Mouse (Mus musculus) heart, embryonic 12.5 days (tissue): Measurements from ENCODE around the gene Rnf5. TPM values are rescaled to one million over a fixed set of nuclear protein-coding genes. Genes with fewer than 3 reads are reported as not detected.
A peak's percentile ranks its signal among the peaks of the same experiment; 100 is the strongest.

ENCODE experiments used
- ATAC-seq: fragments of 200-750 bp; cut with Nextera tagmentation; 2 replicates; pipeline ENCODE4 v1.8.0; 2017; ENCODE audit warnings: moderate TSS enrichment, moderate library complexity; ENCODE audit not compliant: insufficient number of reproducible peaks, low FRiP score
- H3K27ac ChIP-seq: fragments of 300-500 bp; sonication (generic); 2 replicates; pipeline ENCODE4 v1.5.1; 2016; ENCODE audit warnings: mild to moderate bottlenecking, moderate library complexity; ENCODE audit not compliant: poor library complexity, severe bottlenecking
- H3K27me3 ChIP-seq: fragments of 300-500 bp; sonication (generic); replicated peaks from 2 replicates; pipeline ENCODE4 v1.6.1; 2016; ENCODE audit warnings: mild to moderate bottlenecking, moderate library complexity
- H3K36me3 ChIP-seq: fragments of 300-500 bp; sonication (generic); 2 replicates; pipeline ENCODE4 v1.6.1; 2016; ENCODE audit warnings: mild to moderate bottlenecking, moderate library complexity
- H3K4me1 ChIP-seq: fragments of 300-500 bp; sonication (generic); replicated peaks from 2 replicates; pipeline ENCODE4 v1.6.1; 2016; ENCODE audit warnings: mild to moderate bottlenecking
- H3K4me2 ChIP-seq: fragments of 300-500 bp; sonication (generic); 2 replicates; pipeline ENCODE4 v1.6.1; 2016; ENCODE audit warnings: mild to moderate bottlenecking, moderate library complexity
- H3K4me3 ChIP-seq: fragments of 300-500 bp; sonication (generic); 2 replicates; pipeline ENCODE4 v1.5.1; 2016; ENCODE audit warnings: mild to moderate bottlenecking
- H3K9ac ChIP-seq: fragments of 300-500 bp; sonication (generic); 2 replicates; pipeline ENCODE4 v1.6.1; 2016; ENCODE audit warnings: mild to moderate bottlenecking, moderate library complexity
- H3K9me3 ChIP-seq: fragments of 300-500 bp; sonication (generic); replicated peaks from 2 replicates; pipeline ENCODE4 v1.6.1; 2016; ENCODE audit warnings: mild to moderate bottlenecking, moderate library complexity
- WGBS: fragments of 180-500 bp; shearing (Covaris S2); methylation state at CpG from one replicate; pipeline ENCODE4 v1.1.7; 2016; 5-methylcytosine and 5-hydroxymethylcytosine counted together
- polyA plus RNA-seq: library from polyadenylated mRNA; unstranded; fragments of >200 nt; fragmentation: Nextera tagmentation; extraction: Ambion mirVana; gene quantifications from 2 replicates; pipeline ENCODE4 v1.2.1, GENCODE M21; 2016

The Rnf5 gene
- polyA plus RNA-seq, 1 experiment from 2014 or later: 123 TPM

GRCm38 (mm10) chr17:34590154-34590987 is 13.1 kb downstream of the Rnf5 start:
- WGBS: 57% methylated on average over 15 of the region's 15 CpGs
- peaks cover 18% of the 10 kb centered on the region for H3K36me3 ChIP-seq
- H3K4me2 ChIP-seq: peak overlapping the region; percentile 76
- peak overlapping the region; percentile 98; the same call in 1 of the 2 replicates for H3K9ac ChIP-seq
- peak overlapping the region; percentile 14; the same call in 1 of the 2 replicates for H3K4me3 ChIP-seq
- peaks cover 70% of the 10 kb centered on the region for H3K4me1 ChIP-seq
- no peak for ATAC-seq
- no peaks in the 10 kb centered on the region for H3K9me3 ChIP-seq
- H3K27me3 ChIP-seq: no peaks in the 10 kb centered on the region
- H3K27ac ChIP-seq: peak overlapping the region; percentile 97

GRCm38 (mm10) chr17:34589681-34590101 is 13.8 kb downstream of the Rnf5 start, which contains the start of gene Gpsm3:
TSS of gene Gpsm3 (plus strand) at chr17:34589806.
- 19% methylated on average over 7 of the region's 7 CpGs for whole genome bisulfite sequencing
- H3K4me3 ChIP-seq: peak within 1 kb of the TSS; percentile 14; the same call in 1 of the 2 replicates
- no peak for ATAC-seq

DNA sequence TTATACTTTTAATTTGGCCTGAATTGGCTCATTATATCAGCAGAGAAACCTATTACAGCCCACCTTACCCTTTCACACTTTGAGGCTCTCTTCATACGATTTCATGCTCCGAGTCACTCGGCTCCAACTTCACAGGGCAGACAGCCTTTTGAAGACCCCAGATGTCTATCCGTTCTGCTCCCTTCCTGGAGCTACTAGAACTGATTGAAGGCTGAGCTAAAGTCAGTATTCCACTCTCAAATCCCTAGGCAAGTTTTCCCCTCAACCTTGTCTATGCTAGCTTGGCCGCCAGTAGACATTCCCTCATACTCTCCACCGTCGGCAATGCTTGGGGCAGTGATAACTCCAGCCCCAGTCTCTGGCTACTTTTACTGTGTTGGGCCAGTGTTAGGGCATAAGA is 14.3 kb downstream of the Rnf5 start:
- H3K4me2 ChIP-seq: peak overlapping the region; percentile 76
- peaks cover 60% of the 10 kb centered on the region for H3K4me1 ChIP-seq
- peak overlapping the region; percentile 49 for H3K27ac ChIP-seq
- H3K36me3 ChIP-seq: peaks cover 6% of the 10 kb centered on the region
- WGBS: 31% methylated on average over 7 of the region's 7 CpGs
- ATAC-seq: no peak
- H3K27me3 ChIP-seq: no peaks in the 10 kb centered on the region
- peak overlapping the region; percentile 44; the same call in 1 of the 2 replicates for H3K9ac ChIP-seq
- H3K4me3 ChIP-seq: no peak overlapping the region
- H3K9me3 ChIP-seq: no peaks in the 10 kb centered on the region

More at GRCm38 (mm10) chr17:34589681-34590101, 13.8 kb downstream of the Rnf5 start, which contains the start of gene Gpsm3:
- peaks cover 64% of the 10 kb centered on the region for H3K4me1 ChIP-seq
- peak within 1 kb of the TSS; percentile 76 for H3K4me2 ChIP-seq
- peaks cover 11% of the 10 kb centered on the region for H3K36me3 ChIP-seq
- H3K9me3 ChIP-seq: no peaks in the 10 kb centered on the region
- peak within 1 kb of the TSS; percentile 98; the same call in 1 of the 2 replicates for H3K9ac ChIP-seq
- H3K27ac ChIP-seq: peak within 1 kb of the TSS; percentile 97
- H3K27me3 ChIP-seq: no peaks in the 10 kb centered on the region

GRCm38 (mm10) chr17:34588767-34589166 is 14.7 kb downstream of the Rnf5 start:
- H3K36me3 ChIP-seq: peaks cover 2% of the 10 kb centered on the region
- no peaks in the 10 kb centered on the region for H3K9me3 ChIP-seq
- ATAC-seq: no peak
- no peaks in the 10 kb centered on the region for H3K27me3 ChIP-seq
- peak overlapping the region; percentile 76 for H3K4me2 ChIP-seq
- peak overlapping the region; percentile 49 for H3K27ac ChIP-seq
- H3K4me3 ChIP-seq: no peak overlapping the region
- no peak overlapping the region for H3K9ac ChIP-seq
- peaks cover 56% of the 10 kb centered on the region for H3K4me1 ChIP-seq
- 63% methylated on average over 3 of the region's 3 CpGs for WGBS

GRCm38 (mm10) chr17:34587814-34588213 is 15.7 kb downstream of the Rnf5 start:
- peaks cover 46% of the 10 kb centered on the region for H3K4me1 ChIP-seq
- no peaks in the 10 kb centered on the region for H3K36me3 ChIP-seq
- H3K4me3 ChIP-seq: peak overlapping the region; percentile 78
- H3K27me3 ChIP-seq: no peaks in the 10 kb centered on the region
- peak overlapping the region; percentile 94 for H3K27ac ChIP-seq
- peak overlapping the region; percentile 97 for H3K4me2 ChIP-seq
- peak overlapping the region; percentile 93 for H3K9ac ChIP-seq
- no peak for ATAC-seq
- WGBS: 2% methylated on average over 19 of the region's 19 CpGs
- H3K9me3 ChIP-seq: no peaks in the 10 kb centered on the region

DNA sequence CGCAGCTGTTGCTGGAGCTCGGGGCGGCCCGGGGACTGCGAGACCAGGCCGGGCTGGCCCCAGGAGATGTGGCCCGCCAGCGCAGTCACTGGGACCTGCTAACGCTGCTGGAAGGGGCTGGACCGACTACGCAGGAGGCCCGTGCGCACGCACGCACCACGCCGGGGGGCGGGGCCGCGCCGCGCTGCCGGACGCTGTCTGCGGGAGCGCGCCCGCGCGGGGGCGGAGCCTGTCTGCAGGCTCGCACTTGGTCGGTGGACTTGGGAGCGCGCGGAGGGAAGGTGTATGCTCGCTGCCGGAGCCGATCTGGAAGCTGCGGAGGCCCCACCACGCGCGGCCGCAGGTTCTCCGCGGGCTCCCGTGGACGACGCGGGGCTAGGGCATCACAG is 16.1 kb downstream of the Rnf5 start:
- peak overlapping the region; percentile 93 for H3K9ac ChIP-seq
- peak overlapping the region; percentile 78 for H3K4me3 ChIP-seq
- H3K9me3 ChIP-seq: no peaks in the 10 kb centered on the region
- no peaks in the 10 kb centered on the region for H3K27me3 ChIP-seq
- no peaks in the 10 kb centered on the region for H3K36me3 ChIP-seq
- peak; percentile 86 for ATAC-seq
- under 1% methylated on average over 50 of the region's 50 CpGs for WGBS
- H3K27ac ChIP-seq: peak overlapping the region; percentile 94
- H3K4me2 ChIP-seq: peak overlapping the region; percentile 97
- peaks cover 46% of the 10 kb centered on the region for H3K4me1 ChIP-seq

DNA sequence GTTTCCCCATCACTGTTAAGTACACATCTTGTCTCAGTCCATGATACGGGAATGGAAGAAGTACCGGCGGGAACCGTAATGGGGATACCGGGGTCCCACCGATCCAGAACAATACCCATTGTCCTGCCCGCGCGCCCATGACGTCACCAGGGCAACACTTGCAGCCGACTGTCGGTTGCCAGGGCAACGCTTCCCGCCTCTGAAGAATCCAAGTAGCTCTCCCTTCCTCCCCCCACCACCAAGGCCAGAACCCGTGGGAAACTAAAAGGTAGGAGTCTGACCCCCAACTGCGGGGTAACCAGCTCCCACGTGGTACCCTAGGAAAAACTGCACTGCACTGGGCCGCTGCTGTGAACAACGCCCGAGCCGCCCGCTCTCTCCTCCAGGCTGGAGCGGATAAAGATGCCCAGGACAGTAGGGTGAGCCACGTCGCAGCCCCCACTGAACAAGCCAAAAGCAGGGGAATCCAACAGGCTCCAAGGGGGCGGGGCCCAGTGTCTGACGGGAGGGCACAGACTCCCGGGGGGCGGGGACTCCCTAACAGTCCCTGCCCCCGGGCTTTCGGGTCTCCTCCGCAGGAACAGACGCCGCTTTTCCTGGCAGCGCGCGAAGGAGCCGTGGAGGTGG is 16.6 kb downstream of the Rnf5 start:
- peak; percentile 84 for ATAC-seq
- under 1% methylated on average over 38 of the region's 38 CpGs for WGBS

GRCm38 (mm10) chr17:34585877-34586771 is 17.4 kb downstream of the Rnf5 start:
- peak overlapping the region; percentile 78 for H3K4me3 ChIP-seq
- peaks cover 41% of the 10 kb centered on the region for H3K4me1 ChIP-seq
- no peaks in the 10 kb centered on the region for H3K27me3 ChIP-seq
- peak overlapping the region; percentile 93 for H3K9ac ChIP-seq
- H3K27ac ChIP-seq: peak overlapping the region; percentile 94
- 31% methylated on average over 32 of the region's 32 CpGs for WGBS
- peak overlapping the region; percentile 97 for H3K4me2 ChIP-seq
- ATAC-seq: no peak
- no peaks in the 10 kb centered on the region for H3K36me3 ChIP-seq
- no peaks in the 10 kb centered on the region for H3K9me3 ChIP-seq

More for the DNA sequence above, 16.6 kb downstream of the Rnf5 start:
- H3K27ac ChIP-seq: peak overlapping the region; percentile 94
- H3K27me3 ChIP-seq: no peaks in the 10 kb centered on the region
- H3K4me3 ChIP-seq: peak overlapping the region; percentile 78
- H3K4me2 ChIP-seq: peak overlapping the region; percentile 97
- H3K36me3 ChIP-seq: no peaks in the 10 kb centered on the region
- H3K9me3 ChIP-seq: no peaks in the 10 kb centered on the region
- peaks cover 46% of the 10 kb centered on the region for H3K4me1 ChIP-seq
- H3K9ac ChIP-seq: peak overlapping the region; percentile 93

DNA sequence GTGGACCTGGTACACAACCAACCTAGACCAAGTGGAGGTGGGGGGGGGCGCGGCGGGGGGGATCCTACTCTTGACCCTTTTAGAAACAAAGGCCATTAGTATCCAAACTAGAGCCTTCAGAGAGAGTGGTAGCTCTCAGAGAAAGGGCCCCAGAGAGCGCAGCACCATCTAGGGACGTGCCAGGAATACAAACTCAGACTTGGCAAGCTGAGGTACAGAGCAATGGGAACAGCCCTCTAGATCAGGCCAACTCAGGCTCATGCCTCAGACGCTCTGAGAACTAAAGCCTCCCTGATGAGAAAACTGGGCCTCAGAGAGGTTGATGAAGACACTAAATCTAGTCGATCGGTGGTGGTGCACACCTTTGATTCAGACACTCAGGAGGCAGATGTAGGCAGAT is 18.4 kb downstream of the Rnf5 start:
- Histone ChIP-seq H3K4me2 (no peak overlapping the region), H3K4me3 (no peak overlapping the region), H3K36me3 (no peaks in the 10 kb centered on the region), H3K27me3 (no peaks in the 10 kb centered on the region), H3K9me3 (no peaks in the 10 kb centered on the region), H3K4me1 (peaks cover 31% of the 10 kb centered on the region), H3K27ac (no peak overlapping the region), H3K9ac (no peak overlapping the region)
- WGBS: 84% methylated on average over 8 of the region's 8 CpGs
- no peak for ATAC-seq

DNA sequence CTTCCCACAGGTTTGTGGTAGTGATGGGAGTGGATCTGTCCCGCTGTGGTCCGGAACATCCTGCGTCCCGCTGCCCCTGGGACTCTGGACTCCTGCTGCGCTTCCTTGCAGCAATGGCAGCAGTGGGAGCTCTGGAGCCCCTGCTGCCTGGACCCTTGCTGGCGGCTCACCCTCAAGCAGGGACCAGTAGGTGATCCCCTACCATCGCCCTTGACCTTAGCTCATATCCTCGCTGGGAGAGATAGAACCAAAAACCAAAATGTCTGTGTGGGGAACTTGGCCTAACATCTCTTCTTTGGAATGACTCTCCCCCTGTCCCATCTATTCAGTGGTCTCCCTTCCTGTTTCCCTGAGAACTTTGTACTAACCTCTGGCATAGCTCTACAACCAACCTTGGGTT is 19.7 kb downstream of the Rnf5 start:
- 71% methylated on average over 8 of the region's 8 CpGs for WGBS
- Histone ChIP-seq H3K27ac (no peak overlapping the region), H3K4me2 (no peak overlapping the region), H3K9me3 (no peaks in the 10 kb centered on the region), H3K36me3 (0 out of 2 replicates have a peak, but pooled peaks cover 3% of the 10 kb centered on the region), H3K4me1 (peaks cover 18% of the 10 kb centered on the region), H3K9ac (no peak overlapping the region), H3K27me3 (no peaks in the 10 kb centered on the region), H3K4me3 (no peak overlapping the region)
- ATAC-seq: no peak
